20 mouse cellular contexts compared by ENCODE assay signal in the genomic region with DNA sequence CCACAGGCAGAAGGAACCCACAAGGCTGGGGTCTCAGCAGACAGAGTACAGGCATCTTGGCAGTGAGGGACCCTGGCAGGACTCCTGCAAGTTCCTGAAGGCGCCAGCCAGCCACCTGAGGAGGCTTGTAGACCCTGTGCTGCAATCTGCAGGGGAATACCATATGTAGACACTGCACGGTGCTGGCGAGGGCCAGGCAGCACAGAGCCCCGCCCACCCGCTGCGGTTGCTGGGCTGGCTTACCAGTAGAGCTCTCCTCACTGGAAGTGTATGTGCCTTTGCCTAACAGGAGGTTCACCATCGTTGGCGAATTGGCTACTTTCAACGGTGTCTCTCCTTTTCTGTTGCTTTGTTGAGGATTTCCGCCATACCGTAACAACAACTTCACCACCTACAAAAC. TPM values are rescaled to one million over a fixed set of nuclear protein-coding genes. Genes with fewer than 3 reads are reported as not detected.
"Had no signal": no experiment of that assay in that cellular context is flagged by ENCODE, and none has a peak within 500 bp of the region (broad histone marks: within the 10 kb centered on the region; RNA-seq: fewer than 3 reads in every experiment).

No protein-coding gene starts in this region.

- H3K4me1 ChIP-seq: midbrain, embryonic 10.5 days; midbrain, embryonic 12.5 days; midbrain, embryonic 15.5 days; neural tube, embryonic 13.5 days; neural tube, embryonic 15.5 days had no signal

- H3K27me3 ChIP-seq: midbrain, embryonic 12.5 days; midbrain, embryonic 15.5 days; neural tube, embryonic 13.5 days; neural tube, embryonic 15.5 days had no signal

- DNase-seq: lung, adult 18-20 months; lung, embryonic 14.5 days; lung, postnatal 10 days; lung, postnatal 4 days; retina, postnatal 1 day; right cerebral cortex, adult 18-20 months; right cerebral cortex, postnatal 25 days; right cerebral cortex, postnatal 4 days; spleen, adult 18-20 months; thymus, adult 18-20 months; thymus, postnatal 14 days had no signal

- H3K4me2 ChIP-seq: lung, embryonic 14.5 days; midbrain, embryonic 12.5 days; midbrain, embryonic 15.5 days; neural tube, embryonic 13.5 days; neural tube, embryonic 15.5 days had no signal

- ATAC-seq: midbrain, embryonic 15.5 days had no signal

- H3K9me3 ChIP-seq: midbrain, embryonic 10.5 days; midbrain, embryonic 12.5 days; midbrain, embryonic 15.5 days; neural tube, embryonic 13.5 days; neural tube, embryonic 15.5 days had no signal

- H3K9ac ChIP-seq: lung, embryonic 14.5 days; midbrain, embryonic 12.5 days; midbrain, embryonic 15.5 days; neural tube, embryonic 13.5 days; neural tube, embryonic 15.5 days had no signal

- H3K4me3 ChIP-seq: midbrain, embryonic 10.5 days; midbrain, embryonic 12.5 days; midbrain, embryonic 15.5 days; myocyte; neural tube, embryonic 13.5 days; neural tube, embryonic 15.5 days had no signal

- H3K27ac ChIP-seq: midbrain, embryonic 10.5 days; midbrain, embryonic 12.5 days; midbrain, embryonic 15.5 days; neural tube, embryonic 13.5 days; neural tube, embryonic 15.5 days had no signal

RNA-seq across cellular contexts. Expression of gene Cdh15, which starts 48.6 kb away (rescaled TPM):
- total RNA-seq: megakaryocyte, adult 5-6 weeks; megakaryocyte-erythroid progenitor cell, adult 5-6 weeks had no signal
- polyA plus RNA-seq: lung, embryonic 14.5 days; small intestine, adult 2 months had no signal
